Mouse (Mus musculus) midbrain, embryonic 14.5 days (tissue): ENCODE measurements around the gene Srpk2. TPM values are rescaled to one million over a fixed set of nuclear protein-coding genes. Genes with fewer than 3 reads are reported as not detected.
"Not testable (repeated sequence)": the region's sequence is repeated elsewhere in the genome, so short reads cannot be mapped to it uniquely, and the experiment has no call there.

Source experiments
- ATAC-seq: fragments of 200-750 bp; cut with Nextera tagmentation; 2 replicates; pipeline ENCODE4 v1.8.0; 2017; ENCODE audit warnings: moderate number of reproducible peaks, moderate library complexity; ENCODE audit not compliant: low FRiP score, low TSS enrichment
- DNase-seq: peaks from one replicate; pipeline ENCODE4 v3.0.0-alpha.2; 2015
- H3K27ac ChIP-seq: fragments of 300-500 bp; sonication (generic); replicated peaks from 2 replicates; pipeline ENCODE4 v1.5.1; 2014; ENCODE audit warnings: mild to moderate bottlenecking, low read depth, low read length, moderate library complexity
- H3K27me3 ChIP-seq: fragments of 300-500 bp; sonication (generic); 2 replicates; pipeline ENCODE4 v1.6.1; 2014; ENCODE audit warnings: low read length, control low read depth, mixed read lengths; ENCODE audit not compliant: control insufficient read depth, insufficient read depth
- H3K36me3 ChIP-seq: fragments of 300-500 bp; sonication (generic); 2 replicates; pipeline ENCODE4 v1.6.1; 2014; ENCODE audit warnings: low read length, control low read depth; ENCODE audit not compliant: control insufficient read depth, insufficient read depth
- H3K4me1 ChIP-seq: fragments of 300-500 bp; sonication (generic); 2 replicates; pipeline ENCODE4 v1.6.1; 2014; ENCODE audit warnings: mild to moderate bottlenecking, antibody characterized with exemption, low read length, control low read depth; ENCODE audit not compliant: control insufficient read depth, insufficient read depth
- H3K4me2 ChIP-seq: fragments of 300-500 bp; sonication (generic); 2 replicates; pipeline ENCODE4 v1.6.1; 2014; ENCODE audit warnings: mild to moderate bottlenecking, low read length, moderate library complexity
- H3K4me3 ChIP-seq: fragments of 300-500 bp; sonication (generic); replicated peaks from 2 replicates; pipeline ENCODE4 v1.5.1; 2014; ENCODE audit warnings: low read depth, low read length
- H3K9ac ChIP-seq: fragments of 300-500 bp; sonication (generic); replicated peaks from 2 replicates; pipeline ENCODE4 v1.6.1; 2014; ENCODE audit warnings: mild to moderate bottlenecking, low read length, moderate library complexity
- H3K9me3 ChIP-seq: fragments of 300-500 bp; sonication (generic); 2 replicates; pipeline ENCODE4 v1.6.1; 2016; ENCODE audit warnings: low read length, control low read depth, mixed read lengths; ENCODE audit not compliant: control insufficient read depth
- WGBS: fragments of 180-500 bp; shearing (Covaris S2); extraction: QIAGEN DNeasy Blood & Tissue Kit; methylation state at CpG from one replicate; pipeline ENCODE4 v1.1.7; 2014; 5-methylcytosine and 5-hydroxymethylcytosine counted together
- polyA plus RNA-seq: library from polyadenylated mRNA; unstranded; fragments of >200 nt; fragmentation: Nextera tagmentation; extraction: Ambion mirVana; gene quantifications from 2 replicates; pipeline ENCODE4 v1.2.1, GENCODE M21; 2014

Srpk2 gene
- polyA plus RNA-seq, 1 experiment from 2014 or later = 121 TPM

DNA sequence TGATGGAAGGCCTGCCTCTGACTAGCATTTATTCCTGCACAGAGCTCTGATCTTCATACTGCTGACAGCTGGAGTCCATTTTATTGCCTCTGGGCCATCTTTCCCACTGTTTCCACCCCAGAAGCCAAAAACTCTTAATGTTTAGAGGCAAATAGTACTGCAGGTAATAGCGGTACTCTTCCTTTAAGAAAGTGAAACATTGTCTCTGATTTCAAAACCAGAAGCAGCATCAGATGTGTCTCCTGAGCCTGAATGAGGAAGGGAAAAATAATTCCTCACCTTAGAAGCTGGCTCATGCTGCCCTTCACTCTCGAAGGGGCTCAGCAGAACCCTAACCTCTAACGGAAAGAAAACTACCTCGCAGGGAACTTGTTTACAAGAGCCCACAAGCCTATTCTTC, 26.8 kb upstream of the Srpk2 start:
- no peak for ATAC-seq
- H3K4me3 ChIP-seq = no peak overlapping the region
- no peak overlapping the region; the same call in 1 of the 2 replicates for H3K4me2 ChIP-seq
- WGBS = 97% methylated on average over 4 of the region's 4 CpGs
- no peaks in the 10 kb centered on the region; the same call in 1 of the 2 replicates for H3K36me3 ChIP-seq
- H3K27me3 ChIP-seq = no peaks in the 10 kb centered on the region
- no peak overlapping the region for H3K9ac ChIP-seq
- H3K27ac ChIP-seq = no peak overlapping the region
- DNase-seq = no peak
- H3K9me3 ChIP-seq = peaks cover 12% of the 10 kb centered on the region
- no peaks in the 10 kb centered on the region for H3K4me1 ChIP-seq

DNA sequence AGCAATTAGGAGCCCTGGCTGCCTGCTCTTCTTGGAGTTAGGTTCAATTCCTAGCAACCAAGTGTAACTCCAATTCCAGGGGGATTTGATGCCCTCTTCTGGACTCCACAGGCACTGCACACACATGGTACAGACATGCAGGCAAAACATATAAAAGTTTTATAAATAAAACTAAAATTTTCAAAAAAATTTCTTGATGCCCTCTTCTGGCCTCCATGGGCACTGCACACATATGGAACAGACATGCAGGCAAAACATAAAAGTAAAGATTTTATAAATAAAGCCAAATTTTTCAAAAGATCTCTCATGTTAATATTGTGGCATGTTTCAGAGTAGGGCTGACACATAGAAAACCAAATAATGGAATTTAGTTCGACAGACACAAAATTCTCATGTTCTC, 25.2 kb upstream of the Srpk2 start:
- Histone ChIP-seq H3K9me3 (peaks cover 12% of the 10 kb centered on the region), H3K9ac (no peak overlapping the region), H3K36me3 (no peaks in the 10 kb centered on the region; the same call in 1 of the 2 replicates), H3K4me1 (no peaks in the 10 kb centered on the region), H3K27ac (no peak overlapping the region), H3K27me3 (no peaks in the 10 kb centered on the region), H3K4me3 (no peak overlapping the region), H3K4me2 (no peak overlapping the region)
- 98% methylated on average over 1 of the region's 1 CpGs for WGBS
- ATAC-seq (no peak), DNase-seq (no peak)

DNA sequence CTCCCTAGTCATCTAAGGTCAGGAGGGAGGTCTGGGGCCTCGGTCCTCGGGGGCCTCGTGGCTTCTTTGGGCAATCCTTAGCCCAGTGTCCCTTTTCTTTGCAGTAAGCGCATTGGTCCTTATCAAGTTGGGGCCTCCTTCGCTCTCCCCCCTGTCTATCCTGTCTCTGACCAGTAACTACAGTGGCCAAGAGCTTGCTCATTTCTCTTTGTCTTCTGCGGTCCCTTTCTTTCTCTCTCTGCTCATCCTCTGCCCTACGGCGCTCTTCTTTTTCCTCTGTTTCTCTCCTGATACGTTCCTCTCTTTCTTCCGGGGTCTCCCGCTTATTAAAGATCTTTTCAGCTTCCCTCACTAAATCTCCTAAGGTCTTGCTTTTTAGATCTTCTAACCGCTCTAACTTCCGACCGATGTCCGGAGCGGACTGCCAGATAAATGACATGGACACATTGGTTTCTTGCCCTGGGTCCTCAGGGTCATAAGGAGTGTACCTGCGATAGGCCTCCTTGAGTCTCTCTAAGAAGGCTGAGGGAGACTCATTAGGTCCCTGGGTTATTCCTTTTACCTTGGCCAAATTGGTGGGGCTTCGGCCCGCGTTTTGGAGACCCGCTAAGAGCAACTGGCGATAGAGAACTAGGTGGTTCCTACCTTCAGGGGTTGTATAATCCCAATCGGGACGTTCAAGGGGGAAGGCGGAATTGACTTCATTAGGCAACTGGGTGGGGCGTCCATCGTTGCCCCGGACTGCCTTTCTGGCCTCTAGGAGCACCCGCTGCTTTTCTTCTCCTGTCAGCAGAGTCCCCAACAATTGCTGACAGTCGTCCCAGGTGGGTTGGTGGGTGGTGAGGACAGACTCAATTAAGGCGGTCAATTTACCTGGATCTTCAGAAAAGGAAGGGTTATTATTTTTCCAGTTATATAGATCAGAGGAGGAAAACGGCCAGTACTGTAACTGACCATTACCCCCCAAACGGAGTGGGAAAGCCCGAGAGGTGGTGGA, 22.5 kb upstream of the Srpk2 start:
- H3K9ac ChIP-seq, H3K27me3 ChIP-seq, DNase-seq, H3K4me3 ChIP-seq, H3K4me1 ChIP-seq, ATAC-seq, H3K27ac ChIP-seq, H3K4me2 ChIP-seq: not testable (repeated sequence)
- Histone ChIP-seq H3K36me3 (peaks cover 14% of the 10 kb centered on the region), H3K9me3 (peaks cover 25% of the 10 kb centered on the region)
- WGBS = 95% methylated on average over 33 of the region's 34 CpGs

DNA sequence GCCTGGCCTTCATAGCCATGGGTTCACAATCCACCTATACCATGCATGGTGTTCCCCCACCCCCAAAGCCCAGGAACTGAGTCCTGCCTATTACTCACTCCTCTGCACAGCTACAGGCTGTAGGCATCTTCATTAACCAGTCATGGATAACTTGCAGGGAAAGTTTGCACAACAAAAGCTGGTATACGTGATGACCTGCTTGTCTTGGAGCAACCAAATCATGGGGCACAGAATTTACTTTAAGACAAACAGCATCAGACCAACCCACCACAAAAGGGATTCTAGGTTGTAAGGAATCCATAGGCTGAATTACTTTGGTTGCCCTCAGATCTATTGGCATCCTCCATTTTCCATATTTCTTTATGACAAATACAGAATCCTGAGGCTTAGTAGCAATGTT, 13.0 kb upstream of the Srpk2 start:
- H3K27ac ChIP-seq = no peak overlapping the region
- no peak overlapping the region for H3K4me3 ChIP-seq
- ATAC-seq = no peak
- 0 out of 2 replicates have a peak, but pooled peaks cover 2% of the 10 kb centered on the region for H3K36me3 ChIP-seq
- no peak for DNase-seq
- 97% methylated on average over 1 of the region's 1 CpGs for WGBS
- no peaks in the 10 kb centered on the region for H3K27me3 ChIP-seq
- H3K4me2 ChIP-seq = no peak overlapping the region
- H3K9ac ChIP-seq = no peak overlapping the region
- no peaks in the 10 kb centered on the region for H3K4me1 ChIP-seq
- H3K9me3 ChIP-seq = peaks cover 31% of the 10 kb centered on the region

DNA sequence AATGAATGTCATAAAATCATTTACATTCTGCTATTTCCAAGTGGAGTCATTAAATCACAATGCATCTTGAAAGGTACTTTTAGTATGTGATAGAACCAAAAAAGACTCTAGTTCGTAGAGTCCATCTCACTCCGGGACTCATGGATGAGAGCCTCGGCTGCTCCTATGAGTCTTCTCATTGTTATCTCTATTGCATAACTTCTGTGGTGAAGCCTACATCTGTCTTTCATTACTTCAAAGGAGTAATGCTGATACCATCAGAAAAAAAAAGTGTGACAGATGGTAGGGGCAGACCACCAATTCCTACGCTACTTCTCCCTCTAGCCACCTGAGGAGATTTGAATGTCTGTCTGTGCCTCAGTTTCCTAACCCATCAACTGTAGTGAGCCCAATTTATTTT, 986 bp downstream of the Srpk2 start:
- 91% methylated on average over 4 of the region's 4 CpGs for WGBS
- Histone ChIP-seq H3K9ac (no peak overlapping the region), H3K36me3 (no peaks in the 10 kb centered on the region), H3K4me2 (no peak overlapping the region), H3K4me1 (no peaks in the 10 kb centered on the region), H3K27me3 (no peaks in the 10 kb centered on the region), H3K9me3 (no peaks in the 10 kb centered on the region), H3K27ac (no peak overlapping the region), H3K4me3 (no peak overlapping the region)
- ATAC-seq (no peak), DNase-seq (no peak)

DNA sequence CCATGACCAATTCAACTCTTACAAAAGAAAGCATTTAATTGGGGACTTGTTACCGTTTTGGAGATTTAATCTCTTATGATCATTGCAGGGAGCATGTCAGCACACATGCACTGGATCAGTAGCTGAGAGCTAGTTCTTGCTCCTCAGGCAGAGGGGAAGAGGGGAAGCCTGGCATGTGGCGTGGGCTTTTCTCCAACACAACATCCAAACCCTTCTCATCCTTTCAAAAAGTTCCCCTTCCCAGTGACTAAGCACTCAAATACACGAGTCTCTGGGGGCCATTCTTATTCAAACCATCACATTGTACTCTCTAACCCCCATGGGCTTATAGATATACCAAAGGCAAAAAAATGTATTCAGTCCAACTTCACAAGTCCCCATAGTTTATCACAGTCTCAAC, 5.4 kb downstream of the Srpk2 start:
- Histone ChIP-seq H3K4me1 (peaks cover 4% of the 10 kb centered on the region; the same call in 1 of the 2 replicates), H3K9me3 (no peaks in the 10 kb centered on the region), H3K36me3 (no peaks in the 10 kb centered on the region), H3K4me2 (no peak overlapping the region), H3K9ac (no peak overlapping the region), H3K4me3 (no peak overlapping the region), H3K27ac (no peak overlapping the region), H3K27me3 (no peaks in the 10 kb centered on the region)
- no peak for DNase-seq
- no peak for ATAC-seq
- 62% methylated on average over 3 of the region's 3 CpGs for WGBS

DNA sequence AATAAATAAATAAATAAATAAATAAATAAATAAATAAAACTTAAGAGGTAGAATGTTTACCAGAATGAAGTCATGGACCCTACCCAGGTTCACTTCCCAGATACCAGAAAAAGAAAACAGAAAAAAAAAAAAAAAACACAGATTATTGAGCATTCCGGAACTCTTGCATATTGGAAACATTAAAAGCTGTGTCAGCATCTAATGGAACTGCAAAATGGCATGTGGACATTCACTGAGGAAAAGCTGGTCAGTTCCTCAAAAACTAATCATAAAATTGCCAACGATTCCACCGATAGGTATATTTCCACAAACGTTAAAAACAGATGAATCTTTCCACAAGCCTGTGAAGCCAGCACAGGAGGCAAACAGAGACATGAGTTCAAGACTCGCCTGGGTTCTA, 6.5 kb downstream of the Srpk2 start:
- 97% methylated on average over 5 of the region's 5 CpGs for WGBS
- H3K4me2 ChIP-seq = no peak overlapping the region
- DNase-seq = no peak
- H3K9me3 ChIP-seq = no peaks in the 10 kb centered on the region
- H3K36me3 ChIP-seq = no peaks in the 10 kb centered on the region
- H3K9ac ChIP-seq = no peak overlapping the region
- peaks cover 5% of the 10 kb centered on the region; the same call in 1 of the 2 replicates for H3K4me1 ChIP-seq
- ATAC-seq = no peak
- H3K27me3 ChIP-seq = no peaks in the 10 kb centered on the region
- H3K4me3 ChIP-seq = no peak overlapping the region
- H3K27ac ChIP-seq = no peak overlapping the region

DNA sequence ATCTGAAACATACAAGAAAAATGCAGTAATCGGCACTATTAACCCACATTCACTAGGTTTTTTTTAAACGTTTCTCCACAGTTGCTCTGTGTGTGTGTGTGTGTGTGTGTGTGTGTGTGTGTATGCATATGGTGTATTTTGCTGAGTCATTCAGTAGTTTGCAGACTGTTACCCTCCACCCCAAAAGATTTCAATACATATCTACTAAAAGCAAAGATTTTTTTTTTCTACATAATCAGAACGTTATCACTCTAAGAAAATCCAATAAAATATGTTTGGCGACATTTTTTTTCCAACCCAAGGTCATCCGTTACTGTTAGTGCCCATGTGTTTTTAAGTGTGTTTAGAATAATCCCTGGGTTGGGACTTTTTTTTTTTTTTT, 7.4 kb downstream of the Srpk2 start:
- no peak overlapping the region for H3K4me3 ChIP-seq
- no peaks in the 10 kb centered on the region for H3K9me3 ChIP-seq
- no peak overlapping the region for H3K9ac ChIP-seq
- H3K27me3 ChIP-seq = no peaks in the 10 kb centered on the region
- 88% methylated on average over 5 of the region's 5 CpGs for WGBS
- DNase-seq = no peak
- no peak for ATAC-seq
- H3K4me1 ChIP-seq = peaks cover 5% of the 10 kb centered on the region; the same call in 1 of the 2 replicates
- H3K36me3 ChIP-seq = no peaks in the 10 kb centered on the region
- no peak overlapping the region for H3K4me2 ChIP-seq
- no peak overlapping the region for H3K27ac ChIP-seq
